Mouse (Mus musculus): Measurements from ENCODE around the gene Ttyh3.

Gene Ttyh3

DNA sequence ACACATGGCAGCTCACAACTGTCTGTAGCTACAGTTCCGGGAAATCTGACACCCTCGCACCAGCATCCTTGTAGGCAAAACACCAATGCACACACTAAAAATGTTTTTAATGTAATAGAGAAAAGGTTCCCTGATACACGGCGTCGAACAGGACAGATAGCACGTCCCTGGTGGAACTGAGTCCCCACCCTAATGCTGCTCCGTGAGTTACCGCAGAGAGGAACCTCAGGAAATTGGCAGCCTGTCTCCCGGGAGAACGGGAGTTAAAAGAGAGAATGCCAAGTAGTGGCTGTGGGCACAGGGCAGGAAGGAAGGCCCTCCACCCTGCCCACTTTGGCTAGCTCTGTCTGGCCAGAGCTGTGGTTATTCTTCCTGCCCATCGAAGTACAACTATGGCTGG lies 2.4 kb upstream of the Ttyh3 start:
- DNase-seq = no peak

DNA sequence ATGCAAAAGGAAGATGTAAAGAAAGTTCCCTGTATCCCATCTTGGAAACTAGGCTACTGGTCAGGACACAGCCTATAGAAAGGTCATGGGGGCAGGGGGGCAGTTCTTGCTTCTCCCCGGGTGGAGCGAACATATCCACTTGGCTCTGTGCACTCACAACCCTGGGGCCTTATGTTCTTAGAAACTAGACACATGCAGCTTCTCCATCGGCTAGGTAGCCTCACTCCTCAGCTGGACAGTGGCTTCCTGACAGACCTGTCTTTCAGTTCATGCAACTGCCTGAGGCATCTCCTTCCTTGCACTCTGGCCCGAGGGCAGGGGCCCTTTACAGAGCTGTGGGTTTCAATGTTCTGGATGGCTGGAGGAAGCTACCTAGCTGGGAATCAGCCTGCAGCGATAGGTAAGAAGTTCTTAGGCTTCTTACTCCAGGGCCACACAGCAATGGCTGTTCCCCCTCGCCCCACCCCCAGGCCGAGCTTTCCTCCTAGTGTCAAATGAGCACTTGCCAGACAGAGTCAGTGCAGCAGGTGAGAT lies 1.1 kb upstream of the Ttyh3 start:
- no peak for DNase-seq

DNA sequence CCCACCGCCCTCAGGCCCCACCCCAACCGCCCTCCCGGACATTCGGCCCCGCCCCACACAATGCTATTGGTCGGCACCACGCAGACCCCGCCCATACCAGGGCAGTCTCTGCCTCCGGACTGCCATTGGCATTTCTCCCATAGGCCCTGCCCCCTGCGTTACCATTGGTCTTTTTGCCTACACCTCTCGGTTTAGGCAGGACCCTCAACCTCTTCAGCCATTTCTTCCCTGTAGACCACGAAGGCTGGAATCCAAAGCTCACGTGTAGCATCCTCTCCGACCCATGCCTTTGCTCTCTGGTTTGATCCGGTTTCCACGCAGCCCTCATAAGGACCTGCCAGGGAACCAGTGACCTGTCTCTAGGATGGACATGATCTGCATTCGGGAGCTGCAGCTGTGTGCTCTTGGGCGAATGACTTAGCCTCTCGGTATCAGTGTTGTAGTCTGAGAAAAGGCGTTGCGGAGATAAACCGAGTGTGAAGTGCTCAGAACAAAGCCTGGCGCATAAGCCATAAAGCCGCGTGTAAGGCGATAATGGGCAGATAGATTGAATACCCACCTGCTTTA lies 353 bp upstream of the Ttyh3 start:
- peak; percentile 98 for DNase-seq

DNA sequence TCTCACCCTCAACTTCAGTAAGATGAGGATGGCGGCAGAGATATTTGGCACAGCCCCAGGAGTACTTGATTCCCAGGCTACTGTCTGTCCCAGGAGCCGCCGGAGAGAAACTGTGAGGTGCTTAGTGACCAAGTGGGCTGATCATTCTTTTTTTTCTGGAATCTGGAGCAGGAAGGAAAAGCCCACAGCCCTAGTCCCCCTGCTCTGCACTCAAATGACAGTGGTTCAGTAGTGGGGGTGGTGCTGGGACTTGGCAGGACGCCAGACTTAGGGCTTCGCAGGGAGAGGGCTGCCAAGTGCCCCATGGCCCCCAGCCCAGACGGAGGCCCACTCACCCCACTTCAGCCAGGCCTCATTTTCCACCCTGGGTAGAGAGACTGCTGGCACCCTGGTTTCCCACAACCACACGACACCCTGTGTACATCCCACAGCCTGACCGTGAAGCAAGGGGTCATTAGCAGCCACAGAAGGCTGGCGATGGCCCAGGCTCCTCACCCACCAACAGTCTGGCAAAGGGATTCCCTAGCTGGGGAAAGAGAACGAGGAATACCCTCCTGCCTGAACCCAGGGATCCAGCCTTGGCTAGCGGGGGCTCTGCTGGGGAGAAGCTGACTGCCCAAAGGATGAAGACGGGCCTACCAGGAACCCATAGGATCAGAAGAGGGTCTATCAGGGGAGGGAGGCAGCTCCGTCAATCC lies 861 bp downstream of the Ttyh3 start:
- DNase-seq = peak; percentile 57

DNA sequence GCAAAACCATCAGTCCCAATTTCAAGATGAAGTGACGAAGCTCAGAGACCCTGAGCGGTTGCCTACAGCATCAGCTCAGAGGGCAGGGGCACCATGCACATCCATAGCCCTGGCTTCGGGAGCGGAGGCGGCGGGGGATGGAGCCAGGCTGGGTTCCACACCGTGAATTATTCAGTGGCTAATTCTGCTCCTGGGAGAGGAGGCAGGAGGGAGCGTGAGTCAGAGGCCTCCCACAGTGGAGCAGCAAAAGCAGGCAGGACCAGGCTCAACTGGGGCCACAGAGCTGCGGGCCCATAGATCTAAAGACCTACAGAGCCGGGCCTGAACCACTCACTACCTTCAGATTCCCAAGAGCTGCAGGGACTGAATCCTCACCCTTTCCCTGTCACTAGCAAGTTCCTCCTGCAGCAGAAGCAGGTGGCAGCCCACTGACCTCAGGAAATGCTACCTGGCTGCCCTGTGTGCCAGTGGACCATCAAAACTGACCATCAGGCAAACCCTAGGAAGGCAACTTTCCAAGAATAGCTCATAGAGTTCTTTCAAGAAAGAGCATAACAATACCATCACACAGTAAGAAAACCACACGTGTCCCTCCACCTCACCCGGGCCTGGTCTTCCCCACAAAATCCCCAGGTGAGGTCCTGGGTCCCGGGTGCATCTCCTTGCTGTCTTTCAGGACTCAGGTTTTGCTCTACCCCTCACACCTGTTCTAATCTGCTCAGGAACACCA lies 1.6 kb downstream of the Ttyh3 start:
- DNase-seq = no peak

DNA sequence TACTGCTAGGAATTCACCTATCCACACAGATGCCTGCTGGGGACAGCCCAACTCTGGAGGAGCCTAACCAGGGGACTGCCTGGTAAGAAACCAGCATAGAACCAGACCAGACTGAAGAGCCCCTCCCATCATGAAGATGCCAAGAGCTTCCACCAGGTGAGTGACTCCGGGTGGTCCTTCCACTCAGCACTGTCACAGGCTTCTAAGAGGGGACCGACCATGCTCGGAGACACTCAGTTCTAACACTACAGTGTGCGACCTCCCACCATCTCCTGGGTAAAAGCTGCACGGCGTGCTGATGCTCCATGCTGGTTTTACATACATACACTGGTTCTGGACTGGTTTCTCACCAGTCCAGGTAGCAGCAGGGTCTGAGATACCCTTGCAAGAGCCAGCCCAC lies 2.7 kb downstream of the Ttyh3 start:
- DNase-seq = no peak

DNA sequence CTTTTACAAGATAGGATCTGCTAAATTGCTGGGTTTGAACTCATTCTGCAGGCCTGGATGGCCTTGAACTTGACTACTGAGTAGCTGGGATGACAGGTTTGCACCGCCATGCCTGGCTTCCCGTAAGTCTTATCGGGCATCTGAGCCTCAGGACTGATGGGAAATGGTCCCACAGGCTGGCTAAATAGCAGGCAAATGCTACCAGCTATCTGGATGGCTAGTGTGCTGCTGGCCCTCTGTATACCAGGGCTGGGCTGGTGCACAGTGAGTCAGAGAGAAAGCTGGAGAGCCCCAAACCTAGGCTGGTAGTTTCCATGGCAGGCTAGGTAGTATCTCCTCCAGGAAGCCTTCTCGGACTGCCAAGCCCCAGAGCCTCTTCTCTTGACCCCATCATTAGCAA lies 3.4 kb downstream of the Ttyh3 start:
- no peak for DNase-seq

DNA sequence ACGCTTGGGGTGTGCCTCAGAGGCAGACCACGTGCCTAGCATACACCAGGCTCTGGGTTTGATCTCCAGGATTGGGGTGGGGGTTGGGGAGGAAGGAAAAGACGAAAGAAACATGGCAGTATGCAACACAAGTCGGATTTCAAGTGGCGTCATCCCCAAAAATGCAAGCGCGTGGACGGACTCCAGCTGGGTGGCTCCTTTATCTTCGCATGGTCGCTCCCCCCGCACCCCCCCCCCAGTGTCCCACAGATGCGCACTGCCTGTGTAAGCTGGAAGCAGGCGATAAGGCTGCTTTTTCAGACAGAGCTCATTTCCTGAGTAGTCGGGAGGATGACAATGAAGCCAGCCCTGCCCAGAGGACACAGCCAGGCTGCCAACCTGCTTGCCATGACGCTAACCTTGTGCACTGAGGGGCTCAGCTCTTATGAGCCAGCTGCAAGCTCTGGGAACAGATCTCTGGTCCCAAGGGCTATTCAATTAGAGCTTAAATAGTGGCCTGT lies 4.1 kb downstream of the Ttyh3 start:
- no peak for DNase-seq

DNA sequence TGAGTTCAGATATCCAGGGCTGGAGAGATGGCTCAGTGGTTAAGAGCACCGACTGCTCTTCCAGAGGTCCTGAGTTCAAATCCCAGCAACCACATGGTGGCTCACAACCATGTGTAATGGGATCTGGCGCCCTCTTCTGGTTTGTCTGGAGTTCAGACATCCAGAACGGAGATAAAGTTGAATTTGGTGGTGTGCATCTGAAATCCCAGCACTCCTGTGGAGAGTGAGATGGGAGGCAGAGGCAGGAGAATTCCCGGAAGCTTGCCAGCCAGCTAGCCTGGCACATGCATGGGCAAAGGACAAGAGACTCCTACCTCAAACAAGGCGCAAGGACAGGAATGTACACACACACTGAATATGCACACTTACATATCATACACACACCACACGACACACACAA lies 4.6 kb downstream of the Ttyh3 start:
- DNase-seq = no peak

DNA sequence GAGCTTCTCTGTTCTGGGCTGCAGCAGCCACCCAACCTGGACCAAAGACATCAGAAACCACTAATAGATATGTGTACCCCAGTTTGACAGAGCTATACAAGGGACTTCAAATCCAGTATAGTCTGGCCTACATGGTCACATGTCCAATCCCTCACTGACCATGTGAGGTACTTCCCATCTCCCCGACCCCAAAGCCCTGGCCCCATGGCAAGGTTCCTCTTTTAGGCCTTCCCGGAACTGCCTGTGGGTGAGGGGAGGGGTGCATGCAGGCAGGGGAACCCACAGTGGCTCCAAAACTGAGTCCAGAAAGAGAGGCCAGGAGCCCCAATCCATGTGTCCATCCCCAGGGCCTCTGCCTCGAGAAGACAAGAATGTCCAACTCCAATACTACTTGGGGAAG lies 6.8 kb downstream of the Ttyh3 start:
- no peak for DNase-seq

DNA sequence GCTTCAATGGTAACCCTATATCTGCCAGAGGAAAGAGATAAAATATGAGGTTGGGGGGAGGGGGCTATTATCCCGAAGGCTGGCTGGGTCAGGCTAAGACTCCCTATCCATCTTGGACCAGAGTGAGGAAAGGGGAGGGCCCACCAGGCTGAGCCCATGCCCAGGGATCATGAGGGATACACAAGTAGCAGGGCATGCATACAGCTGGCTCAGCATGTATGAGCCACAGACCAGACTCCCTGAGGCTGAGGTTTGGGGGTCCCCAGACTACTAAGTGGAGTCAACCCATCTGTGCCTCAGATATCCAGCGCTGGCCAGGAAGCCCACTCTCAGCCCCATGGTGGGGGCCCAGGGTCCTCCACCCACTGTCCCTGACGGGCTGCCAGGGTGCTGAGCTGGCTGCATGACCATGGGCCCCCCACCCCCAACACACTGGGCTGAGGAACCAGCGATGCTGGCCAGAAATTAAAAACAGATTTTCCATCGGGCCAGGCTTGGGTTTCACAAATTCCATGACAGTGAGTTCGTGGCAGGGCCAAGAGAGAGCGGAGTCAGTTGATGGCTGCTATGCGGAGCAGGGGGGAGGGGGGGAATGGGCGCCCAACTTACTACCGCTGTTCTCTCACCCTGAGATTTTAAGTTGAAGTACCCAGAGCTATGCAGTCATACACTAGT lies 7.4 kb downstream of the Ttyh3 start:
- DNase-seq = no peak

DNA sequence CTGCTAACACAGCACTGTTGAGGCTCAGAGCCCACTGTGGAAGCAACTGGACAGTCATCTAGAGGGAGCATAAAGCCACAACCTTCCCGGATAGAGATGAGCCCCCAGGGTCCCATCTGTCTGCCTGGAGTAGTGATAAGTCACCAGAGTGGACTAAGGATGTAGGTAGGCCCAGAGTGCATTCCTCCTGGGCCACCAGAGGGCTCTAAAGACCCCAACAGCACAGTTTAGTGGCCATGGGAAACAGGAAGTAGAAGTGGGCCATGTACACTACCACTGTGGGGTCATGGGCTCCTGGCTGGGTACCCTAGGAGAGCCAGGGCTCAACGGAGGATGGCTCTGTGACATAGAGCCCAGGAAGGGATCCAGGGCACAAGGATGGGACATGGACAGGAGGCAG lies 8.0 kb downstream of the Ttyh3 start:
- no peak for DNase-seq

DNA sequence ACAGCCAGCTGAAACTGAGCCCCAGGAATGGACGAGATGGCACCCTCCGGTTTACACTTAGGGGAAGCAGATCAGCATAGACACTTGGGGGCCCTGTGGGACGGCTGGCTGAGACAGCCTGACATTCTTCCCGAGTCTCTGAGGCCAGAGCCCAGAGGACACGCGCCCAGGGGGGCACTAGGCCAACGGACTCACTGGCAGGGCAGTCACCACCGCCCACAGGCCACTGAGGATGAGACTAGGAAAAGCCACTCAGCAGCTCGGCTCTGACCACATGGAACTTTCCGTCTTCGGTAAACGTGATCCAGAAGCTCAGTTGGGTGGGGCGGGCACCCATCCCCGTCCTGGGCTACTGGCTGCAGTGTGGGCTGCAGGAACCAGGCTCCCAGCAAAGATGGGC lies 9.0 kb downstream of the Ttyh3 start:
- no peak for DNase-seq

DNA sequence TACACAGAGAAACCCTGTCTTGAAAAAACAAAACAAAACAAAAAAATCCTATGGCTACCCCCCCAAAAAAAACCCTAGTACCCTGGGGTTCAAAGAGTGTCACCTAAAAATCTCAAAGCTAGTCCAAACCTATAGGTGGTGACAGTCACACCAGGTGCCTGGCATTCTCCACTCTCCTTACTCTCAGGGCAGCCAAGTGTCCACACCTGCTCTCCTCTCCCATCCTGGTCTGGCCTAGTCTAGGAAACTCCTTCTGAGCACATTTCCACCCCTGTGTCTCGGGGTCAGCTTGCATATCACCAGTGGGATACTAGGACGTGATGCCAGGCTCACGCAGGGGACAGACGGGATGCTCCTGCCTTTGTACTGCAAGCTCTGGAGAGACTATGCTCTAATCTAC lies 9.5 kb downstream of the Ttyh3 start:
- no peak for DNase-seq

DNA sequence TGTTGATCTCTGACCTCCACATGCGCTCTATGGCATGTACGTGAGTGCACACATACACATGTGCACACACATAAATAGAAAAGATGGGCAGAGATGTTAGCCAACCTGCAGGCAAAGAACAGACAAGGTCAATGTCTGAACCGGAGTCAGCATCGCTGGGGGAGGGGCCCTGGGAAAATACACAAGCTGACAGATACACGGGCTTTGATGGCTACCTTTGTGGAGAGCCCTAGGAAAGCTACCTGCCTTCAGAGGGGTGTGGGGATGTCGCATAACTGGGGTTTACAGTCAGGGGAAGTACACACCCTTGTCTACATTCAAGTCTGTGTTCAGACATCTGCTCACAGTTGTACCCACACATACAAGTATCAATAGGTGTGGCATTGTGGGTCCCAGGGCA lies 10.3 kb downstream of the Ttyh3 start:
- no peak for DNase-seq

DNA sequence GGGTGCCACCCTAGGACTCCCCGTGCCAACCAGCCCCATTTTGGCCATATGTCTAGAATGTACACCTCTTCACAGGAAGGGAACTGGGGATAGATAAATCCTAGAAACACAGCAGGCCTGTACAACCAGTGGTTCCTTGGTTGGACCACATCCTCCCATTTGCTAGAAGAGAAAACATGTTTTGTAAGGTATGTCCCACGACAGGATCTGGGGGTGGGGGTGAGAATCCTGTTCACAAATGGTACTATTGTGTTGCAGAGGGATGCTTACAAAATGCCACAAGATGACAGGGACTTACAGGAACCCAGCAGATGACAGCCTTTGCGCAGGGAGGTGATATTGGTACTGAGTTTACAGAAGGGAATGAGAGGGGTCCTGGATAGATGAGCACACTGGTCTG lies 10.8 kb downstream of the Ttyh3 start:
- DNase-seq = no peak

DNA sequence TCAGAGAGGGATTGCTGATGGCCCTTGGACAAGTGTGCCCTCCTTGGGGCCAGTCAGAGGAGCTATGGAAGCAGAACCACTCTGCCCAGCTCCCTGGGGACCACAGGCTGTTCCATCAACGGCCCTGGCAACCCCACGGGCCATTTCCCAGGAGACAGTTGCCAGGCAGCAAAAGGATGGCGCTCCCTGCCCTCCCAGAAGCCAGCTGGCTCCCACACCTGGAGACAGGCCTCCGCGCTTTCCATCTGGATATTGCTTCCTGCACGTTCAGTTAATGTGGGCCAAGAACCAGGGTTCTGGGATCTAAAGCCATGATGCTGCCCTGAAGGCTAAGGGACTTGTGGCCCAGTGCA lies 11.8 kb downstream of the Ttyh3 start:
- DNase-seq = no peak

DNA sequence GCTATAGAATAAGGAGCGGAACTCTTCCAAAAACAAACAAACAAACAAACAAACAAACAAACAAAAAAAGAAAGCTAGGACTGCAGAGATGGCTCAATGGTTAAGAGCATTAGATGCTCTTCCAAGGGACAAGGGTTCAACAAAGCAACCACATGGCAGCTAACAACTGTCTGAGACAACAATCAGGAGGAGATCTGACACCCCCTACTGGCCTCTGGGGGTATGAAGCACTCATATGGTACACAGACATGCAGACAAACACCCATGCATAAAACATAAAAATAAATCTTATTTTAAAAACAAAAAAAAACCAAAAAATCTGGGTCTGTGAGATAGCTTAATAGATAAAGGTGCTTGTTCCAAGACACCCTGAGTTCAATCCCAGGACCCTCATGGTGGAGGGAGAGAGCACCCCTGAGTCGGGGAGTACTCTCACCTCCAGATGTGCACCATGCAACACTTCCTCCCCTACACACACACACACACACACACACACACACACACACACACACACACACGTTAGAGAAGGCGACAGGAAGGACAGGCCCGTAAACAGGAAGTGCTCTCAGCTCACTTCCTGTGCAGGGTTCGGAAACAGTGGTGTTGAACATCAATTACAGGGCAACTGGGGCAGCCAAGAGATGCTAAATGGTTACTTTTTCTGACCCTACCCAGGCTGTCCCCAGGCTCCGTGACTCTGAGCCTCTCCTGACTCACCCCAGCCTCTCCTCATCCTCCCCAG lies 12.3 kb downstream of the Ttyh3 start:
- peak; percentile 48 for DNase-seq

DNA sequence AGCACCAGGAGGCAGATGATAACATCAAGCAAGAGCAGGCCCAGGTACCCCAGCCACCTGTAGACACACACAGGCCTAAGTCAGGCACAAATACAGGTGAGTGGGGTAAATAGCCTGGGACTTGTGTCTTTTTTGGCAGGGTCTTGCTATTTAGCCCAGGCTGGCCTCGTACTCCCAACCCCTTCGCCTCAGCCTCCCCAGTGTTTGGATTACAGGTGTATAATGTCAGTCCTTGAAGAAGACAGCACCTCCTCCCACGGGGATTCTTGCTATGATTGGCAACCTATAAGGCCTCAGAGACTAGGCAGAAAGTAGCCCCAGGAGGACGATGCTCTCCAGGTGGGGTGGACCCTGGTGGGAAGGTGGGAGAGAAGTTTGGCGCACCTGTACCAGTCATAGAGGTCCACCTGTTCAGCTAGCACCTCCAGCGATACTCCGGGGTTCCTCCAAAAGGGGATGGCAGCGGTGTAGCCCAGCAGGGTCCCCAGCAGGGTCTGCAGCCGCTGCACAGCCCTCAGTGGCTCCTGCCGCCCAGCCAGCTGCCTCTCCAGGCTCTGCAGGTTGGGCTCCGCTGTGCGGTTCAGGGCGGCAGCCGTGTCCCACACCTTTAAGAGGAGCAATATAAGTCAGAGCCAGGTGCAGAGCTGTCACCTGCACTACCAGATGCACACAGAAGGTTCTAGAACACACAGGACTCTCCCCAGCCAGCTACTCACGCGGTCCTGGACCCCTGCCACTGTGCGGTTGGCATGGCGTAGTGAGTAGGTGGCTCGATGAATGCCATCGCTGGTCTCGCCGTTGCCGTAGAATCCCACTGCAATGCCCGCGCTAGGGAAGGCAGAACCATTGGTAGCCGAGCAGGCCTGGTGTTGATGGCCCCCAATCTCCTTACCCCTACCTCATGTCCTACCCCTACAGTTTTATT lies 13.8 kb downstream of the Ttyh3 start:
- no peak for DNase-seq

DNA sequence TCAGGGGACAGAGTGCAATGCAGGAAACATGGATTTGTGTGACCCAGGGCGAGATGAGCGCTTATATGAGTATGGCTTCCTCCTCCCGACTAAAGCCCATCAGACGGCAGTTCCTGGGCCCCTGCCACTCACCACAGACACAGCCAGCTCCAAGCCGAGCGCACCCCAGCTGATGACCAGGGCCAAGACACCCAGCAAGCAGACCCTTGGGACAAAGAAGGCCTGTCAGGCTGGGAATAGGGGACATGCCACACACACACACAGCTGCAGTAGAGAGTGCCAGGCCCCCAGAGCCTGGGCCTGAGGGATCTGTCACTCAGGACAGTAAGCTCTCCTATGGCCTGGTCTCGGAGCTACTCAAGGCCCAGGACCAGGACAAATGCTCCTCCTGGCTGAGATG lies 15.4 kb downstream of the Ttyh3 start:
- no peak for DNase-seq

DNA sequence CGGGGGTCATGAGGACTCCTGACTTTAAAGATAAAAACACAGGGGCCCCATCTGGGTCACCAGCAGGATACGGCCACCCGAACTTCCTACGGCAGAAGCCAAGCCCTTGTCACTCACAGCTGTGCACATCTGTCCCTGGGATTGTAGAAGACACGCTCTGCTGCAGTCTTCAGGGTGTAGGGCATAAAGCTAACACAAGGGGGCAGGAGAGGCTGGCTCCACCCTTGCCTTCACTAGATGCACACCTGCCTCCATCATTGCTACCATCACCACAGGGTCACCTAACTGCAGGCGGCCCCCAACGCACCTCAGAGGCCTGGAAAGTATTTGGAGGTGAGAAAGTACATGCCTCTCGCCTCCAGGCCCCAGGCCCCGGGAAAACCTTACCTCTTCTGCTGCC lies 19.8 kb downstream of the Ttyh3 start:
- DNase-seq = peak; percentile 52

DNA sequence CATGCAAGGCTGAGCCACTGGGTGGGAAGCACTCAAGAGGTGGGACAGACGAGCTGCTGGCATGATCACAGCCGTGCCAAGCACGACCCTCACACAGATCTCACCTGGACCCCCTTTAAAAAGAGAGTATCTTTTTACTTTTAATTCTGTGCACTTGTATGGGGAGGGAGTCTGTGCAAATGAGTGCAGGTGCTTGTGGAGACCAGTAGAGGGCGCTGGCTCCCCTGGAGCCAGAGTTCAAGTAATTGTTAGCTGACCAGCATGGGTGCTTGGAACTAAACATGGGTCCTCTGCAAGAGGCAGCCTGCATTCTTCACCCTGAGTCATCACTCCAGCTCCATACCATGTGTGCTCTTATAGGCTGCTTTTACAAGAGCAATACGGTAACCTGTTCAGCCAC lies 21.3 kb downstream of the Ttyh3 start:
- no peak for DNase-seq
